Mouse (Mus musculus) hindbrain, embryonic 12.5 days (tissue): ENCODE data around the gene Drg1. TPM values are rescaled to one million over a fixed set of nuclear protein-coding genes. Genes with fewer than 3 reads are reported as not detected.

Experiments used
- ATAC-seq: fragments of 200-750 bp; cut with Nextera tagmentation; 2 replicates; pipeline ENCODE4 v1.8.0; 2017; ENCODE audit warnings: moderate TSS enrichment; ENCODE audit not compliant: low FRiP score
- H3K27ac ChIP-seq: fragments of 300-500 bp; sonication (generic); 2 replicates; pipeline ENCODE4 v1.5.1; 2016; ENCODE audit warnings: mild to moderate bottlenecking
- H3K27me3 ChIP-seq: fragments of 300-500 bp; sonication (generic); 2 replicates; pipeline ENCODE4 v1.6.1; 2016; ENCODE audit warnings: mild to moderate bottlenecking
- H3K36me3 ChIP-seq: fragments of 300-500 bp; sonication (generic); 2 replicates; pipeline ENCODE4 v1.6.1; 2016; ENCODE audit warnings: mild to moderate bottlenecking
- H3K4me1 ChIP-seq: fragments of 300-500 bp; sonication (generic); 2 replicates; pipeline ENCODE4 v1.6.1; 2016
- H3K4me2 ChIP-seq: fragments of 300-500 bp; sonication (generic); replicated peaks from 2 replicates; pipeline ENCODE4 v1.6.1; 2016; ENCODE audit warnings: mild to moderate bottlenecking
- H3K4me3 ChIP-seq: fragments of 300-500 bp; sonication (generic); 2 replicates; pipeline ENCODE4 v1.5.1; 2016; ENCODE audit warnings: mild to moderate bottlenecking
- H3K9ac ChIP-seq: fragments of 300-500 bp; sonication (generic); 2 replicates; pipeline ENCODE4 v1.6.1; 2016; ENCODE audit warnings: mild to moderate bottlenecking, moderate library complexity
- H3K9me3 ChIP-seq: fragments of 300-500 bp; sonication (generic); replicated peaks from 2 replicates; pipeline ENCODE4 v1.6.1; 2016; ENCODE audit warnings: mild to moderate bottlenecking
- WGBS: fragments of 180-500 bp; shearing (Covaris S2); methylation state at CpG from one replicate; pipeline ENCODE4 v1.1.7; 2016; 5-methylcytosine and 5-hydroxymethylcytosine counted together
- polyA plus RNA-seq: library from polyadenylated mRNA; unstranded; fragments of >200 nt; fragmentation: Nextera tagmentation; extraction: Ambion mirVana; gene quantifications from 2 replicates; pipeline ENCODE4 v1.2.1, GENCODE M21; 2016

The Drg1 gene
- polyA plus RNA-seq, 1 experiment from 2014 or later = 240 TPM

GRCm38 (mm10) chr11:3297871-3298812, 31.9 kb upstream of the Drg1 start:
- H3K9ac ChIP-seq = no peak overlapping the region

GRCm38 (mm10) chr11:3296056-3296455, 29.8 kb upstream of the Drg1 start:
- Histone ChIP-seq H3K9ac (peak overlapping the region; percentile 29; the same call in 1 of the 2 replicates), H3K4me2 (peak overlapping the region; percentile 99), H3K27me3 (no peaks in the 10 kb centered on the region), H3K4me3 (0 out of 2 replicates have a peak overlapping the region, but pooled peaks have one; percentile 4), H3K36me3 (peaks cover 69% of the 10 kb centered on the region), H3K4me1 (peaks cover 52% of the 10 kb centered on the region), H3K27ac (no peak overlapping the region; the same call in 1 of the 2 replicates), H3K9me3 (no peaks in the 10 kb centered on the region)
- no peak for ATAC-seq
- 72% methylated on average over 5 of the region's 5 CpGs for WGBS

More at GRCm38 (mm10) chr11:3297871-3298812, 31.9 kb upstream of the Drg1 start:
- 97% methylated on average over 10 of the region's 10 CpGs for WGBS
- Histone ChIP-seq H3K4me2 (no peak overlapping the region), H3K4me1 (peaks cover 50% of the 10 kb centered on the region), H3K36me3 (peaks cover 90% of the 10 kb centered on the region), H3K9me3 (no peaks in the 10 kb centered on the region), H3K4me3 (no peak overlapping the region), H3K27me3 (no peaks in the 10 kb centered on the region), H3K27ac (no peak overlapping the region; the same call in 1 of the 2 replicates)
- ATAC-seq = no peak

GRCm38 (mm10) chr11:3294641-3295040, 28.4 kb upstream of the Drg1 start:
- peak overlapping the region; percentile 44; the same call in 1 of the 2 replicates for H3K27ac ChIP-seq
- H3K9me3 ChIP-seq = no peaks in the 10 kb centered on the region
- H3K36me3 ChIP-seq = peaks cover 57% of the 10 kb centered on the region
- no peak for ATAC-seq
- H3K4me2 ChIP-seq = peak overlapping the region; percentile 99
- no peaks in the 10 kb centered on the region for H3K27me3 ChIP-seq
- peak overlapping the region; percentile 92 for H3K4me3 ChIP-seq
- WGBS = 88% methylated on average over 2 of the region's 2 CpGs
- H3K9ac ChIP-seq = peak overlapping the region; percentile 96
- H3K4me1 ChIP-seq = peaks cover 52% of the 10 kb centered on the region

- no peak for ATAC-seq
- peak overlapping the region; percentile 99 for H3K4me2 ChIP-seq
- H3K27ac ChIP-seq = peak overlapping the region; percentile 100
- H3K9me3 ChIP-seq = no peaks in the 10 kb centered on the region
- no peaks in the 10 kb centered on the region for H3K27me3 ChIP-seq
- H3K4me3 ChIP-seq = peak overlapping the region; percentile 92
- peaks cover 44% of the 10 kb centered on the region for H3K36me3 ChIP-seq
- WGBS = 13% methylated on average over 4 of the region's 4 CpGs
- H3K9ac ChIP-seq = peak overlapping the region; percentile 96
- H3K4me1 ChIP-seq = peaks cover 52% of the 10 kb centered on the region
Measured at GRCm38 (mm10) chr11:3293361-3293760, 27.1 kb upstream of the Drg1 start.

GRCm38 (mm10) chr11:3292711-3293249, 26.6 kb upstream of the Drg1 start:
- Histone ChIP-seq H3K4me1 (peaks cover 57% of the 10 kb centered on the region), H3K36me3 (peaks cover 38% of the 10 kb centered on the region), H3K27ac (peak overlapping the region; percentile 100), H3K4me3 (peak overlapping the region; percentile 92), H3K9ac (peak overlapping the region; percentile 96), H3K4me2 (peak overlapping the region; percentile 99), H3K9me3 (no peaks in the 10 kb centered on the region), H3K27me3 (no peaks in the 10 kb centered on the region)
- WGBS = 1% methylated on average over 8 of the region's 8 CpGs
- peak; percentile 47 for ATAC-seq

- WGBS = 0% methylated on average over 8 of the region's 8 CpGs
- Histone ChIP-seq H3K9me3 (no peaks in the 10 kb centered on the region), H3K27me3 (no peaks in the 10 kb centered on the region), H3K4me3 (peak overlapping the region; percentile 92), H3K4me1 (peaks cover 57% of the 10 kb centered on the region), H3K27ac (peak overlapping the region; percentile 100), H3K36me3 (peaks cover 31% of the 10 kb centered on the region), H3K4me2 (peak overlapping the region; percentile 99), H3K9ac (peak overlapping the region; percentile 96)
- ATAC-seq = peak; percentile 15
Measured at GRCm38 (mm10) chr11:3292062-3292421, 25.8 kb upstream of the Drg1 start.

GRCm38 (mm10) chr11:3291311-3292061, 25.3 kb upstream of the Drg1 start:
- peak overlapping the region; percentile 100 for H3K27ac ChIP-seq
- no peaks in the 10 kb centered on the region for H3K9me3 ChIP-seq
- WGBS = under 1% methylated on average over 26 of the region's 26 CpGs
- no peak for ATAC-seq
- no peaks in the 10 kb centered on the region for H3K27me3 ChIP-seq
- H3K9ac ChIP-seq = peak overlapping the region; percentile 96
- H3K4me2 ChIP-seq = peak overlapping the region; percentile 99
- H3K4me1 ChIP-seq = peaks cover 51% of the 10 kb centered on the region
- peak overlapping the region; percentile 92 for H3K4me3 ChIP-seq
- peaks cover 25% of the 10 kb centered on the region for H3K36me3 ChIP-seq

GRCm38 (mm10) chr11:3290640-3291310, 24.6 kb upstream of the Drg1 start:
- Histone ChIP-seq H3K4me3 (peak overlapping the region; percentile 92), H3K27ac (peak overlapping the region; percentile 100), H3K9me3 (no peaks in the 10 kb centered on the region), H3K4me1 (peaks cover 44% of the 10 kb centered on the region), H3K36me3 (peaks cover 18% of the 10 kb centered on the region), H3K27me3 (no peaks in the 10 kb centered on the region), H3K4me2 (peak overlapping the region; percentile 99), H3K9ac (peak overlapping the region; percentile 96)
- no peak for ATAC-seq
- WGBS = under 1% methylated on average over 50 of the region's 50 CpGs

GRCm38 (mm10) chr11:3289803-3290639, 23.8 kb upstream of the Drg1 start:
- ATAC-seq = peak; percentile 57
- Histone ChIP-seq H3K9ac (peak overlapping the region; percentile 96), H3K9me3 (no peaks in the 10 kb centered on the region), H3K36me3 (peaks cover 11% of the 10 kb centered on the region), H3K27me3 (no peaks in the 10 kb centered on the region), H3K27ac (peak overlapping the region; percentile 100), H3K4me2 (peak overlapping the region; percentile 99), H3K4me3 (peak overlapping the region; percentile 92), H3K4me1 (peaks cover 37% of the 10 kb centered on the region)
- under 1% methylated on average over 71 of the region's 92 CpGs for WGBS

- peak overlapping the region; percentile 100 for H3K27ac ChIP-seq
- peaks cover 30% of the 10 kb centered on the region for H3K4me1 ChIP-seq
- WGBS = 2% methylated on average over 33 of the region's 40 CpGs
- peaks cover 5% of the 10 kb centered on the region for H3K36me3 ChIP-seq
- no peaks in the 10 kb centered on the region for H3K9me3 ChIP-seq
- H3K27me3 ChIP-seq = no peaks in the 10 kb centered on the region
- peak overlapping the region; percentile 99 for H3K4me2 ChIP-seq
- H3K9ac ChIP-seq = peak overlapping the region; percentile 96
- peak; percentile 82 for ATAC-seq
- peak overlapping the region; percentile 92 for H3K4me3 ChIP-seq
Measured at GRCm38 (mm10) chr11:3289302-3289802, 23.1 kb upstream of the Drg1 start.
